Mouse (Mus musculus) layer of hippocampus, adult 2 months (tissue): ENCODE results near the gene Lipn. TPM values are rescaled to one million over a fixed set of nuclear protein-coding genes. Genes with fewer than 3 reads are reported as not detected.

ENCODE experiments used
- DNase-seq, 2 experiments: peaks; one replicate each; pipeline ENCODE4 v3.0.0; 2022; ENCODE audit warnings: low spot score in 2 of 2
- H3K27ac ChIP-seq: fragments of 200-600 bp; 2 replicates; pipeline ENCODE4 v1.8.1; 2022
- H3K4me3 ChIP-seq: fragments of 200-600 bp; 2 replicates; pipeline ENCODE4 v1.8.1; 2022; ENCODE audit warnings: mild to moderate bottlenecking
- CTCF ChIP-seq: fragments of 200-600 bp; conservative IDR thresholded peaks from 2 replicates; pipeline ENCODE4 v1.8.1; 2022; ENCODE audit warnings: antibody characterized with exemption, mild to moderate bottlenecking, moderate library complexity
- microRNA-seq, 2 experiments: library from miRNA; unstranded; fragments of <30 nt; microRNA quantifications; one replicate each; pipeline ENCODE4 v1.2.0; 2021
- total RNA-seq, 2 experiments: library from RNA; stranded (reverse); gene quantifications; 2 replicates each; pipeline ENCODE4 v1.2.3; 2021

Gene Lipn
- total RNA-seq, 2 experiments from 2014 or later = not detected

DNA sequence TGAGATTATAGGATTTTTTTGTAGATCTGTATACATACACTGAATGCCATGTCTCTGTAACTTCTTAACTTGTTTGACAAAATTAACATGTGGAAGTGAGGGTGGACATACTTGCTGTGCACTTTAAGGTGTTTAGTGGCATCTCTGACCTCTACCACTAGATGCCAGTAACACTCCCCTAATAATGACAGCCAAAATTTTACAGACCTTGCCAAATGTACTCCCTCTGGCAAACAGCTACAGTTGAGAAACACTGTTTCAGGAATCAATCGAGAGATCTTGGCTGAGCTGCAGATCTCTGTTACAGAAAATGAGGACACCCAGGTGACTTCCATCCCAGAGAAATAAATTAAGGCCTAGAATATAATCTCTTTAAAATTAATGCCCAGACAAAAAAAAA, 29.1 kb downstream of the Lipn start:
- peak; percentile 50 for TF ChIP-seq CTCF
- no peak overlapping the region for H3K27ac ChIP-seq
- DNase-seq = no peak

DNA sequence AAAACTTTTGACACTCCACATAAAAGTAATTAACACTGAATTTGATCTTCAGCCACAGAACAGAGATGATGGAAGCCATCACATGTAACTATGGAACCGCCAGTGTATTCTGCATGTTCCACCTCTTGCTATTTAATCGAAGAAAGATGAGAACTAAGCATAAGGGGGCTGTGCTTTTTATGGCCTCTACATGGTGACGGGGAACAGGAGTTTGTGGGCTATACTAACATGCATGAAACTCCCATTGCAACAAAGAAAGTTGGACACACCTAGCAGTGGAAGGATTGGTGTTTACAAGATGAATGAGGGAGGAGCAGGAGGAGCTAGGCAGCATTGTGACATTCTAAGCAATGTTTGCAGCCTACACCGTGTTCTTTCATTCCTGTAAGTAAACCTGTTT, 33.5 kb downstream of the Lipn start, which contains the start of gene Lipm:
TSS of gene Lipm (plus strand) at position 301 of the 400 bp plus-strand sequence.
- Histone ChIP-seq H3K4me3 (no peak within 1 kb of the TSS), H3K27ac (no peak within 1 kb of the TSS)
- TF ChIP-seq CTCF = no peak
- no peak for DNase-seq

More for the DNA sequence above, 29.1 kb downstream of the Lipn start:
- no peak overlapping the region for H3K4me3 ChIP-seq

DNA sequence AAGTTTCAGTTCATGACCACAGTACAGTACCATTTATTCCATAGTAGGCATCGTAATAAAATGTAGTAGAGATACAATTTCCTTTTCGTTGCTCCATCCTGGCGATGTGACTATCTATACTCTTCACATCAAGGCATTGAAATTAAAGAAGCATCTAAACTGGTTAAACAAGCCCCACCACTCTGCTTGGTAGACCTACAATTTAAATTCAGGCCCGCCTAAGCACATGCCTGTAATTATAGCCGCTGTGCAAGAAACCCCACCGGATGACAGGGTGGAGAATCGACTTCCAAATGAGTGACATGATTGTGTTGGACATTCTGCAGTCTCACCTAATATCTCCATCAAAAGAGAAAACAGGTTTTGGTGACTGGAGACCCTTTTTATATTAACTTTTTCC, 34.7 kb downstream of the Lipn start:
- Histone ChIP-seq H3K4me3 (no peak overlapping the region), H3K27ac (no peak overlapping the region)
- no peak for TF ChIP-seq CTCF
- DNase-seq = no peak

DNA sequence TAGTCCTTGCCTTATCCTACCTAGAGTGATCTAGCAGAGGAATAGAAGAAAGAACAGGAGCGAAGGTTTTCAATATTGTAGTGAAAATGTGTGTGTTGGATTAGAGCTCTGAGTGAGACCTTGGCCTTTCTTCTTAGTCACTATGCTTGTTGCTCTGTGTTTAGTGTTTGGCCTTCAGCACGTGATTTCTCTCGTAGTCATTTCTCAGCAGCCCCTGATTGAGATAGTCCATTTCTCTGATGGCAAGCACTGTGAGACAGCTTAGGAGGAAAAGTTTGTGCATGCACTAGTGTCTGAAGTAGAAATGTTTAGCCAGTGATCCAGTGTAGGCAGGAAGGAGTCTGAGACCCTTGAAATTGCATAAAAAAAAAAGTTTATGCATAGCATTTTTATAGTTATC, 37.7 kb downstream of the Lipn start:
- Histone ChIP-seq H3K4me3 (no peak overlapping the region), H3K27ac (no peak overlapping the region)
- TF ChIP-seq CTCF = no peak
- no peak for DNase-seq

DNA sequence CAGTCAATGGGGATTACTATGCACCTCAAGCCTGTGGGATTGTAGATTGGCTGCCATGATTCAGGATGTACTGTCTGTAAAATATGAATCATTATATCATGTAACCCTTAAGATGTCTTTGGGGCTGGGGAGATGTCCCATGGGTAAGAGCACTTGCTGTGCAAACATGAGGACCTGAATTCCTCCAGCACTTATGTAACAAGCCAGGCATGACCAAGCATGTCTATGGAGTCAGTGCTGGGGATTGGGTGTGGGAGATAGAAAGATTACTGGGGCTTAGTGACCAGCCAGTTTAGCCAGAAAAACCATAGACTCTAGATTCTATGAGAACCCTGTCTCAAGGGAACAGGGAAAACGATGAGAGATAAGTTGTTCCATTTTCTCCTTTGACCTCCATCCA, 51.9 kb downstream of the Lipn start:
- no peak overlapping the region for H3K4me3 ChIP-seq
- no peak for DNase-seq
- H3K27ac ChIP-seq = no peak overlapping the region
- TF ChIP-seq CTCF = no peak

DNA sequence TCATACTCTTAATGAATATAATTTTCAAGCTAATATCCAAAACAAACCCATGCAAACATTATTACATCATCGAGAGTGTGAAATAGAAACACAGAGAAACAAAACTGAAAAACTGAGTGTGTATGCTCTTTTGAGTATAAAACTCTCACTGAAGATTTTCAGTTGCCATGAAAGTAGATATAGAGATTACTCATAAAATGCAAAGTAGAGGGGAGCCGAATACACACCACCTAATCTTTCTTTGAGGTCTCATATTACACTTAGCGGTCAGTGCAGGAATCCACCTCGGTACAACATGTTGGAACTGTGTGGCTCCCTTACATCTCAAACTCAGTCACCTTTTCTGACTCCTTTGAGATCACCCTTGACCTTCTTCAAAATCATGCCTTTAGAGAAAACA, 52.5 kb downstream of the Lipn start:
- no peak for DNase-seq
- H3K4me3 ChIP-seq = no peak overlapping the region
- TF ChIP-seq CTCF = no peak
- H3K27ac ChIP-seq = no peak overlapping the region

DNA sequence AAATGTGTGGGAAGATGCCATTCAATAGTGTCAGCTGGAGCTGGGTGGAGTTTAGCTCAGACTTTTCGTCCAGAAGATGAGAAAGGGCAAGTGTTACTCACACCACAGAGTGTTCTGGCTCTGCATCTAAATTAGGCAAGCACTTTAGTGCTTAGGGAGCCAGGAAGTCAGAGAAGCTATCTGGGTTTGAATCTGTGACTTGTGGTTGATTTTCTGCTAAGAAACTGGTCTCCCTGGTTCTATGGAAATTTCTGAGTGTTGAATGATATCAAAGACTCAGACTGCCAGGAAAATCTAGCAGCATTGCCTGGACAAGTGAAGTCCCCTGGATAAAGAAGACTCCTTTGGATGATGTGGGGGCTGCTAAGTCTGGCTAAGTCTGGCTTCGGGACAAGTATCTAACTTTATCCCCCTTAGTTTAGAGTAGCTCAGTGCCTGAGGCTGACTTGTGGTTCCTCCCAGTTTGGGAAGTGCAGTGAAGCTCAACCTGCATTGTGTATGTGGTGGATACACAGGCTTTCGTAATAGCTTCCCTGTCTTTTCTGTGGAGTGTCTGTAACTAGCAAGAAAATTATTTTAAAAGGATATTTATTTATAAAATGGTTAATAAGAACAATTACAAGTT, 53.1 kb downstream of the Lipn start:
- H3K27ac ChIP-seq = no peak overlapping the region
- TF ChIP-seq CTCF = no peak
- DNase-seq = no peak
- no peak overlapping the region for H3K4me3 ChIP-seq

Small RNA genes lying within 50 kb of the gene (microRNA-seq; reads per million reads assigned to microRNA genes)
- gene Gm23334 = 0 reads per million in 2 experiments

Other genes with a start within 250 kb of the Lipn start
- not detected for gene Lipf, start 106.2 kb upstream of the Lipn start, total RNA-seq
- gene Lipk, start 59.1 kb upstream of the Lipn start, total RNA-seq = not detected
- gene Lipm, start 33.6 kb downstream of the Lipn start, total RNA-seq = under 1 TPM in 1 of 2 experiments, not detected in 1; 0.12 TPM
- gene Ankrd22, start 98.7 kb downstream of the Lipn start, total RNA-seq = not detected
- 10 to 100 TPM; 20.0 to 21.1 TPM for gene Stambpl1, start 124.9 kb downstream of the Lipn start, total RNA-seq
- gene Acta2, start 188.2 kb downstream of the Lipn start, total RNA-seq = 10 to 100 TPM; 12.2 to 18.3 TPM
- 1 to 10 TPM; 1.5 to 2.9 TPM for gene Fas, start 223.3 kb downstream of the Lipn start, total RNA-seq